Mouse (Mus musculus) embryonic fibroblast, embryonic 13.5 days (primary cell): Measurements from ENCODE around the gene Dab2ip.

ENCODE experiments used
- CTCF ChIP-seq: IDR thresholded peaks from 2 replicates; pipeline ENCODE4 v1.5.1; 2011; ENCODE audit warnings: mild to moderate bottlenecking, control low read depth, low read length, moderate library complexity, borderline replicate concordance; ENCODE audit not compliant: insufficient read depth
- POLR2A ChIP-seq: IDR thresholded peaks from 2 replicates; pipeline ENCODE4 v1.6.1; 2011; ENCODE audit warnings: low read depth, mild to moderate bottlenecking, control low read depth, low read length, moderate library complexity

- TF ChIP-seq CTCF: no peak
- TF ChIP-seq POLR2A: no peak
Observed at GRCm38 (mm10) chr2:35767834-35768537, 209.9 kb downstream of the Dab2ip start.
